Mouse (Mus musculus) limb, embryonic 10.5 days (tissue): ENCODE measurements around the gene Mrps6. TPM values are rescaled to one million over a fixed set of nuclear protein-coding genes. Genes with fewer than 3 reads are reported as not detected.

Experiments
- DNase-seq: peaks from one replicate; pipeline ENCODE4 v3.0.0-alpha.2; 2017; ENCODE audit warnings: low spot score
- H3K27ac ChIP-seq: fragments of 300-500 bp; sonication (generic); 2 replicates; pipeline ENCODE4 v1.5.1; 2016; ENCODE audit warnings: mild to moderate bottlenecking
- H3K27me3 ChIP-seq: fragments of 300-500 bp; sonication (generic); 2 replicates; pipeline ENCODE4 v1.6.1; 2016; ENCODE audit warnings: low read depth, mild to moderate bottlenecking; ENCODE audit not compliant: poor library complexity, severe bottlenecking
- H3K36me3 ChIP-seq: fragments of 300-500 bp; sonication (generic); 2 replicates; pipeline ENCODE4 v1.6.1; 2016; ENCODE audit warnings: mild to moderate bottlenecking, moderate library complexity
- H3K4me1 ChIP-seq: fragments of 300-500 bp; sonication (generic); 2 replicates; pipeline ENCODE4 v1.6.1; 2016
- H3K4me3 ChIP-seq: fragments of 300-500 bp; sonication (generic); 2 replicates; pipeline ENCODE4 v1.5.1; 2016; ENCODE audit warnings: mild to moderate bottlenecking, moderate library complexity
- H3K9me3 ChIP-seq: fragments of 300-500 bp; sonication (generic); replicated peaks from 2 replicates; pipeline ENCODE4 v1.6.1; 2016; ENCODE audit warnings: mild to moderate bottlenecking
- WGBS: fragments of 180-500 bp; shearing (Covaris S2); methylation state at CpG from one replicate; pipeline ENCODE4 v1.1.7; 2016; 5-methylcytosine and 5-hydroxymethylcytosine counted together
- polyA plus RNA-seq: library from polyadenylated mRNA; unstranded; fragments of >200 nt; fragmentation: Nextera tagmentation; extraction: Ambion mirVana; gene quantifications from 2 replicates; pipeline ENCODE4 v1.2.1, GENCODE M21; 2016

The Mrps6 gene
- polyA plus RNA-seq, 1 experiment from 2014 or later: 92.2 TPM

DNA sequence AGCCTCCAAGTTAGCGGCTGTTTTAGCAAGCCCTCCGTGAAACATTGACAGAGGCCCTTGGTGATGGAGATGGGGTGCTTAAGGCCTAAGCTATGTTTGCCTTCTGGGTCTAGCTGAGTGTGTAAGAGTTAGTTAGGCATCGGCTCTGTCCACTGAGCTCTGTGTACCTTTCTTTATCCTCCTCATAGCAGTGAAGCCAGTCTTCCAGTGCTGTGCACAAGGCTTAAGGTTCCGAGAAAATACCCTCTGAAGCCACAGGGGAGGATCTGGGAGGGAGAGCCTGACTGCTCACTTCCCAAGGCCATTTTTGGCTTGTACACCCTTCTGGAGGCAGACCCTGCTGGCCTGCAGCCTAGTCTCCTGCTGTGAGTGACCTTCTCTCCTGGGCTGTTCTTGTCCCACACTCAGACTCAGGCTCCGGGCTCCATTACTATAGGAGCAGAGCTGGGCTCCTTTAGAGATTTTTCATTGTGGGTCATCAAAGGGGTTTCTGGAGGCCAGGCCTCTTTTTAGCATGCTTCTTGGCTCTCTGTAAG, 56.7 kb downstream of the Mrps6 start:
- Histone ChIP-seq H3K27me3 (no peaks in the 10 kb centered on the region), H3K4me3 (no peak overlapping the region), H3K9me3 (no peaks in the 10 kb centered on the region), H3K4me1 (peaks cover 22% of the 10 kb centered on the region), H3K27ac (0 out of 2 replicates have a peak overlapping the region, but pooled peaks have one; percentile 15), H3K36me3 (peaks cover 16% of the 10 kb centered on the region)
- 88% methylated on average over 5 of the region's 5 CpGs for WGBS
- no peak for DNase-seq

DNA sequence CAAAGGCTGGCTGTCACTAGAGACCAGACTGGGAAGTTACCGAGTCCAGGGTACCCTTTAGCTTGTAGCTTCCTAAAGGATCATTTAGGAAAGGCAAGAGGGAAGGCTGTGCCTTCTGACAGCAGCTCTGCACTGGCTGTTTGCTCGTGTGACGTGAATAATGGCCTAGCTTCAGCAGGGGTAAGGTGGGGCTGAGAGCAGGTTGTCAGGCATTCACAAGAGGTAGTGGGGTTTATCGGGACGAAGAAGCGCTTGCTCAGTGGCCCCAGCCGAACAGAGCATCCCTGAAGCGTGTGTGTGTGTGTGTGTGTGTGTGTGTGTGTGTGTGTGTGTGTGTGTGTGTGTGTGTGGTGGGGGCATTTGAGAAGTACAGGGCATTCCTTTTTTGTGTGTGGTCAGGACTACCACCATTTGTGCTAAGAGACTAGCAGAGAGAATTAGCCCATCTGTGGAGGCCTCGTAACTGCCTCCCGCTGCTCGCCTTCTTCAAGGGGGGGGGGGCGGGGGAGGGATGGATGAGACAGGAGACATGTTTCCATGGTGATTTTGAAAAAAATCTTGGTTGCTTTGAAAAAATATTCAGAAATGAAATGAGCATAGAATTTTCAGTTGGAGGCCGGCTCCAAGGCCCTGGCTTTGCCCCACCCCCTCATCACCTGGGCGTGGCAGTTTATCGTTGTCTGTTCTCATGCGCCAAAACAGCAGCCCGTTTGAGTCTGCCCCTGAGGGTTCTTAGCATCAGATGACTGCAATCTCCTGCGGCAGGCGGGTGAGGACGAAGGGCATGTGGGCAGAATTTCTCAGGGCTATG, 57.7 kb downstream of the Mrps6 start:
- 35% methylated on average over 20 of the region's 20 CpGs for WGBS
- H3K4me3 ChIP-seq: 0 out of 2 replicates have a peak overlapping the region, but pooled peaks have one; percentile 5
- DNase-seq: no peak
- peaks cover 13% of the 10 kb centered on the region for H3K36me3 ChIP-seq
- no peak overlapping the region for H3K27ac ChIP-seq
- H3K4me1 ChIP-seq: peaks cover 22% of the 10 kb centered on the region
- no peaks in the 10 kb centered on the region for H3K27me3 ChIP-seq
- no peaks in the 10 kb centered on the region for H3K9me3 ChIP-seq

DNA sequence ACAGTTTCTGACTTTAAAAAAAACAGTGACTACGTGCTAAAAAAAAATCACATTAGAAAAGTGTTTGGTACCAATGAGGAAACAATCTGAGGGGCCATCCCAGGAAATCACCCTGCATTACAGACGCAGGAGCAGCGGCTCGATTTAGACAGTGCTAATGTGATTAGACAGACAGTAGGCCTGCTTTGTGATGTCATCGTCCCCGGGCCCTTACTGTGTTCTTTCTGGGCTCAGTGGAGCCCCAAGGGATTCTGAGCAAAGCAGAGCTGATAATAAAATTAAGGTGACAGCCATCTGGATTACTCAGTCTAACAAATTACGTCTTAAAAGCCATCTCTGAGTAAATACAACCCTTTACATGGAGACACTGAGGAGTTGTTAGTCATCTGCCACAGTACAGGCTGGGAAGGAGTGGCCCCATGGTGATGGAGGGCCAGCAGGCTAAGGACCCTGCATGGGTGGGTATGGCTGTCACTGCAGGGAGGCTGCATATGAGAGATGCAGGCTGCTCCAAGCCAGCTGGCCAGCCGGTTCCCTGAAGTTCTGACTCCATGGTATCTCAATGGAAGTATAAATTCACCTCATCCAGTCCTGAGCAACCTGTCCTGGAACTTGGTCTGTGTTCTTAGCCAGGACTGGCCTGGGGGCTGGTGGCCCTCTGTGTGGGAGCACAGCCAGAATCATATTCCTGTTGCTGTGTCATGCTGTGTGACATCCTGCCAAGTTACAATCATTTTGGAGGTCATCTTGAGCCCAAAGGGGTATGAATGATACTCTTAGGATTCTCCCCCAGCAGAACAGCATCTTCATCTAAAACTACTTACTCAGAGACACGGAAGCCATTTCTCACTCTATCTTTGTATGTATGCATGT, 59.5 kb downstream of the Mrps6 start:
- Histone ChIP-seq H3K9me3 (no peaks in the 10 kb centered on the region), H3K4me1 (peaks cover 22% of the 10 kb centered on the region), H3K27me3 (no peaks in the 10 kb centered on the region), H3K27ac (no peak overlapping the region), H3K36me3 (peaks cover 7% of the 10 kb centered on the region), H3K4me3 (no peak overlapping the region)
- DNase-seq: no peak
- 72% methylated on average over 9 of the region's 9 CpGs for WGBS

DNA sequence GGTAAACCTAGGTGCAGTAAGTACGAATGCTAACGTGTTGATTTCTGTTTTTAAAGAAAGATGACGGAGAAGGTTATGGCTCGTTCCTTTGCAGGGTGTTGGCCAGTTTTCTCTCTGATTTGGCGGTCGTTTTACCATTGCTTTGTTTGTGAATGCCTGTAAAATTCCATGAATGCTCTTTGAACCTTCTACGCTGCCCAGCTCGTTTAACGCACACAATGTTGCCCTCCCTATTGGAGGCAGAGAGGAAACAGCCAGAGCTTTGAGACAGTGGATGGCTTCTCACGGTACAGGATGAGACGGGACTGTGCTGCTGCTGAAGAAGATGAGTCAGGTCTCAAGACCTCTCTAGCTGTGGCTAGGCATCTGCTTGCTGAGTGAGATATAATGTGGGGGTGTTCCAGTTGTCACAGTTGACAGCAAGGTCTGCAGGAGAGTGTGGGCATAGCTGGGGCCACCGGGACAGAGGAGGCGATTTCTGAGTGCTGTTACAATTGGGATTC, 61.0 kb downstream of the Mrps6 start:
- no peak overlapping the region for H3K27ac ChIP-seq
- H3K27me3 ChIP-seq: no peaks in the 10 kb centered on the region
- 76% methylated on average over 13 of the region's 13 CpGs for WGBS
- no peaks in the 10 kb centered on the region for H3K36me3 ChIP-seq
- H3K9me3 ChIP-seq: no peaks in the 10 kb centered on the region
- no peak overlapping the region for H3K4me3 ChIP-seq
- H3K4me1 ChIP-seq: peaks cover 22% of the 10 kb centered on the region
- DNase-seq: no peak

DNA sequence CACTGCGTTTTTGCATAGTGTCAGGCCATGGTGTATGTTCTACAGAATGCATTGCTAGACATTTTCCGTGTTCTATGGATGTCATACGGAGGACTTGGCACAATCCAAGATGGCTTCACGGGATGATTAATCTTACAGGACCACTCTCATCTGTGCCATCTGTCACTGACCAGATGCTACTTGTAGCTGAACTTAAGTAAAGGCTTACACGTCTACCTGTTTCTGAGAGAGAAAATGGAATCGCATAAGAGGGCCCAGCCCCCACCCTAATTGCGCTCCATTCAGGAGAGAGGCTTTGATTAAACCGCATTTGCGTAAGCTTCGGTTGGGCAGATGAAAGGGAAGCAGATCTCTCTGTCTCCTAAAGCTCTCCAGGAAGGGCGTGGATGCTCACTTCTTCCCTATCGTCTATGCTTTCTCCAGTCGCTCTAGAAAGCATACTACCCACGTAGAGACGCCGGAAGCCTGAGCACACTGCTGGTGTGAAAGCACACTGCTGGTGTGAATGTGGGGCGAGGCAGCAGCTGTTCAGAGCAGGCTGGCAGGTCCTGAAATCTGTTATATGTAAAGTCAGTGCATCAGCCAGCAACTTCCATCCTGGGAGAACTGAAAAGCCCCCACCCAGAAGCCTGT, 62.9 kb downstream of the Mrps6 start:
- Histone ChIP-seq H3K9me3 (no peaks in the 10 kb centered on the region), H3K4me1 (peaks cover 8% of the 10 kb centered on the region), H3K27me3 (no peaks in the 10 kb centered on the region), H3K4me3 (no peak overlapping the region), H3K36me3 (no peaks in the 10 kb centered on the region), H3K27ac (no peak overlapping the region)
- 72% methylated on average over 17 of the region's 17 CpGs for WGBS
- DNase-seq: no peak

DNA sequence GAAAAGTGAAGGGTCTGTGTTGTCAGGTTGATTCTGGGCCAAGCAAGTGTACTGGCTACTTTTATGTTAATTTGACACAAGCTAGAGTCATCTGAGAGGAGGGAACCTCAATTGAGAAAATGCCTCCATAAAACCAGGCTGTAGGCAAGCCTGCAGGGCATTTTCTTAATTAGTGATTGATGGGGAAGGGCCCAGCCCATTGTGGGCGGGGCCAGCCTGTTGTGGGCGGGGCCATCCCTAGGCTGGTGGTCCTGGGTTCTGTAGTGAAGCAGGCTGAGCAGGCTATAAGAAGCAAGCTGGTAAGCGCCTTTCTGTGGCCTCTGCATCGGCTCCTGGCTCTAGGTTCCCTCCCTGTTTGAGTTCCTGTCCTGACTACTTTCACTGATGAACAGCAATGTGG, 69.2 kb downstream of the Mrps6 start:
- DNase-seq: no peak
- no peaks in the 10 kb centered on the region for H3K27me3 ChIP-seq
- H3K4me3 ChIP-seq: no peak overlapping the region
- H3K27ac ChIP-seq: no peak overlapping the region
- H3K36me3 ChIP-seq: no peaks in the 10 kb centered on the region
- H3K4me1 ChIP-seq: no peaks in the 10 kb centered on the region
- WGBS: 52% methylated on average over 4 of the region's 4 CpGs
- H3K9me3 ChIP-seq: no peaks in the 10 kb centered on the region

DNA sequence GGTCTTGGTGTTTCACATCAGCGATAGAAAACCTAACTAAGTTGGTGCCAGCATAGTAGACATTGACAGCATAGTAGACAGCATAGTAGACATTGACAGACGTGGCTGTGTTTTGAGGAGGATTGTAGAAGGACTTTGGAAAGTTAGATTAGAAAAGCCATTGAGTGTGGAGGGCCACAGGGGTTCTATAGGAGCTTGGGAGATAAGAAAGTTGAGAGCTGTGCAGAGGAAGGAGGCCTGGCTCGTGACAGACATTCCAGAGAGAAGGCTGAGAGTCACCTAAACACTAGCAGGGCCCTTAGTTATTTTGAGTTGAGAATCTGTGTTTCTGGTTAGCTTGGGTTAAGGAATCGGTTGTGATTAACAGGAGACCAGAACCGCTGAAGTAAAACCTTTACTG, 69.6 kb downstream of the Mrps6 start:
- 85% methylated on average over 5 of the region's 5 CpGs for WGBS
- Histone ChIP-seq H3K4me1 (no peaks in the 10 kb centered on the region), H3K27ac (no peak overlapping the region), H3K9me3 (no peaks in the 10 kb centered on the region), H3K36me3 (no peaks in the 10 kb centered on the region), H3K4me3 (no peak overlapping the region), H3K27me3 (no peaks in the 10 kb centered on the region)
- DNase-seq: no peak

DNA sequence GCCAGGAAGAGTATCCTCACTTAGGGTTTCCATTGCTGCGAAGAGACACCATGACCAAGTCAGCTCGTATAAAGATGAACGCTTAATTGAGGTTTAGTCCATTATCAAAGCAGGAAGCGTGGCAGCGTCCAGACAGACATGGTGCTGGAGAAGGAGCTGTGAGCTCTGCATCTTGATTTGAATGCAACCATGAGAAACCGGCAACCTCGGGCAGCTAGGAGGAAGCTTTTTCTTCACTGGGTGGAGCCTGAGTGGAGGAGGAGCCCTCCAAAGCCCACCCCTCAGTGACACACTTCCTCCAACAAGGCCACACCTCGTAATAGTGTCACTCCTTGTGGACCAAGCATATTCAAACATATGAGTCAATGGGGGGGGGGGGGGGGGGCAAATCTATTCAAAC, 71.8 kb downstream of the Mrps6 start:
- Histone ChIP-seq H3K4me1 (no peaks in the 10 kb centered on the region), H3K27ac (no peak overlapping the region), H3K4me3 (no peak overlapping the region), H3K36me3 (no peaks in the 10 kb centered on the region), H3K27me3 (no peaks in the 10 kb centered on the region), H3K9me3 (no peaks in the 10 kb centered on the region)
- DNase-seq: no peak
- 93% methylated on average over 8 of the region's 8 CpGs for WGBS

DNA sequence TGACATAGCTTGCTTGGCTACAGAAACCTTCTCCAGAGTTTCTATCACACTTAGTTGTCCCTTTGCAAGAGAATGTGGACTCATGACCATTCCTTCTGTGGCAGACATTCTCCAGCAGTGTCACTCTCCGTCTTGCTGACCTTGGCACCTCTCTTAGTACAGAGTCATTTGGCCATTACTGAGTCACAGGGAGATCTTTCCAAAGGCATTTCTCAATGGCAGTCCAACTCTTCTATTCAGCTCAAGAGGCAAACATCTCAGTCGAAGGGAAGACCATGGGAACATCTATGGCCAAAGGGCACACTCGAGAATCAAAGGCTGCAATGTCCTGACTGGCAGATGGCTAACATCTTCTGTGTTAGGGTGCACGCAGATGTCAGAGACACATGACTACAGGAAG, 74.4 kb downstream of the Mrps6 start:
- 86% methylated on average over 4 of the region's 4 CpGs for WGBS
- no peak for DNase-seq
- Histone ChIP-seq H3K9me3 (no peaks in the 10 kb centered on the region), H3K27ac (no peak overlapping the region), H3K4me1 (no peaks in the 10 kb centered on the region), H3K4me3 (no peak overlapping the region), H3K36me3 (no peaks in the 10 kb centered on the region), H3K27me3 (no peaks in the 10 kb centered on the region)

DNA sequence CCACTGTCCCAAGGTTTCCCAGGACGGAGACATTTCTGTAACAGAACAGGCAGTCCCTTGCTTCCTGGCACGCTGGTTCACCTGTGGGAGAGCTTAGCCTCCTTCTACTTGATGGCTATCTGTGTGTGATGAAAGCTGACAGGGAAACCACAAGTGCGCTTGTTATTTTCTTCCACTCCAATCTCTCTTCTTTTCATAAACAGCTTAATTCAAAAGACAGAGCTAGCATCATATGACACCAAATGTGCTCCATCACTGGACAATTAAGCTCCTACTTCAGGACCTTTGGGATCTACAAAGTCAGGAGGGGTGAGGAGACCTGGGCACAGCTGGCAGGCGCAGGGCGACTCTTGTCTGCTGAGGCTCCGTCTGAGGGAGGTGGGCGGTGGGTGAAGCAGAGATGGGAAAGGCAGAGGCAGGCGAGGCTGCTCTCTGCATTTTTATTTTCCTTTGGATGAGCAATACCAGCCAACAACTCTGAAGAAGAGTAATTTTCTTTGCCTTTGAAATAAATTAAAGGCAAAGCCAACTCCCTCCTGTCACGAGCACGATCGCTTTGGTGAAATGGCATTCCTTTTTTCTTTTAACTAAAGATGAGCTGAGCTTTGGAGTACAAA, 76.2 kb downstream of the Mrps6 start:
- H3K36me3 ChIP-seq: no peaks in the 10 kb centered on the region
- no peaks in the 10 kb centered on the region for H3K9me3 ChIP-seq
- H3K27ac ChIP-seq: no peak overlapping the region
- H3K27me3 ChIP-seq: no peaks in the 10 kb centered on the region
- no peaks in the 10 kb centered on the region; the same call in 1 of the 2 replicates for H3K4me1 ChIP-seq
- WGBS: 89% methylated on average over 11 of the region's 11 CpGs
- no peak overlapping the region for H3K4me3 ChIP-seq
- no peak for DNase-seq

DNA sequence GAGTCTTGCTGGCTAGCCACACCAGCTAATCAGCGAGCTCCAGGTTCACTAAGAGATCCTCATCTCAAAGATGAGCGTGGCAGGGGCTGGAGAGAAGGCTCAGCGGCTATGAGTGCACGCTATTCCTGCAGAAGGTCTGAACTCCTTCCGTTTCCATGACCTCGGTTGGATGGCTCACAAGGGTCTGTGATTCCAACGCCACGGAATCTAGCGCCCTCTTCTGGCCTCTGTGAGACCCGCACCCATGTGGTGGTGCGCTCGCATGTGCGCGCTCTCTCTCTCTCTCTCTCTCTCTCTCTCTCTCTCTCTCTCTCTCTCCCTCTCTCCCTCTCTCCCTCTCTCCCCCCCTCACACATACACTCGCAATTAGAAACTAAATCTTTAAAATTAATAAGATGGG, 78.2 kb downstream of the Mrps6 start:
- no peak for DNase-seq
- 92% methylated on average over 15 of the region's 15 CpGs for WGBS
- H3K36me3 ChIP-seq: no peaks in the 10 kb centered on the region
- H3K9me3 ChIP-seq: no peaks in the 10 kb centered on the region
- H3K27ac ChIP-seq: no peak overlapping the region
- H3K27me3 ChIP-seq: no peaks in the 10 kb centered on the region
- H3K4me3 ChIP-seq: no peak overlapping the region
- peaks cover 7% of the 10 kb centered on the region; the same call in 1 of the 2 replicates for H3K4me1 ChIP-seq
